ENCODE assay signal across 23 mouse cellular contexts in the genomic region with DNA sequence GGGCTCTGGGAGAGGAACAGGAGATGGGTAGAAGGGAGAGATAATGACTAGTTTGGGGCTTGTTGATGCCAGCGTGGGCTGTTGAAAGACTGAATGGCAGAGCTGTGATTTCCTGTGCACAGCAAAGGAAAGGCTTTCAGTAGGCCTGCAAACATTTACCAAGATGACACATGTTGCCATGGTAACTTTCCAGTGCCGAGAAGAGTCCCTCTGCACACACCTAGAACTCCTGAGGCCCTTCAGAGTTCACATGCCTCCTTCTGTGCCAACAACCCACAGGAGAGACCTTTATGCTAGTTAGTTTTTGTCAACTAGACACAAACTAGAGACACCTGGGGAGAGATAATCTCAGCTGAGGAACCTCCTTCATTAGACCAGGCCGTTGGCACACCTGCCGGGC. TPM values are rescaled to one million over a fixed set of nuclear protein-coding genes. Genes with fewer than 3 reads are reported as not detected.
DNase-seq lines count a peak whose midpoint lies in the region; ATAC-seq and TF ChIP-seq lines count a peak whose summit lies in the region.
"Had no signal": no experiment of that assay in that cellular context is flagged by ENCODE, and none has a peak within 500 bp of the region (broad histone marks: within the 10 kb centered on the region; RNA-seq: fewer than 3 reads in every experiment).

No protein-coding gene starts in this region.

- no peaks in the 10 kb centered on the region for H3K9me3 ChIP-seq in heart, embryonic 12.5 days (replicated peaks)
- no peaks in the 10 kb centered on the region for H3K9me3 ChIP-seq in liver, embryonic 11.5 days (ENCODE audit: control insufficient read depth, low read length)
- H3K9me3 ChIP-seq: embryonic facial prominence, embryonic 12.5 days; forebrain, embryonic 15.5 days; hindbrain, embryonic 13.5 days; limb, embryonic 12.5 days; liver, embryonic 13.5 days; lung, embryonic 15.5 days; megakaryocyte, embryonic 14.5 days had no signal

- H3K27ac ChIP-seq in heart, embryonic 12.5 days (ENCODE audit: poor library complexity, severe bottlenecking), result no peak overlapping the region
- no peak overlapping the region for H3K27ac ChIP-seq in gastrocnemius, adult 2 months
- H3K27ac ChIP-seq in liver, embryonic 11.5 days (ENCODE audit: low read depth, low read length), result no peak overlapping the region
- H3K27ac ChIP-seq: embryonic facial prominence, embryonic 12.5 days; forebrain, embryonic 15.5 days; hindbrain, embryonic 13.5 days; kidney, postnatal 0 days; limb, embryonic 12.5 days; liver, embryonic 13.5 days; lung, embryonic 15.5 days had no signal

- no peak overlapping the region for H3K4me2 ChIP-seq in heart, embryonic 12.5 days
- no peak overlapping the region for H3K4me2 ChIP-seq in liver, embryonic 11.5 days
- H3K4me2 ChIP-seq: embryonic facial prominence, embryonic 12.5 days; forebrain, embryonic 15.5 days; heart, embryonic 11.5 days; hindbrain, embryonic 13.5 days; limb, embryonic 12.5 days; liver, embryonic 13.5 days; lung, embryonic 15.5 days had no signal

- intact Hi-C loops in gastrocnemius, adult 2 months (cut with DNase I), result no loop called here

- peak; percentile 83 for DNase-seq in heart, adult 11 months
- DNase-seq in lung, postnatal 25 days (ENCODE audit: low spot score), result peak; percentile 21
- no peak for DNase-seq in lung, postnatal 4 days
- DNase-seq in CD4-positive helper T cell, adult 2 months (ENCODE audit: low read depth, low spot score), result peak; percentile 71
- no peak for DNase-seq in gastrocnemius, adult 2 months
- DNase-seq in liver, embryonic 11.5 days (ENCODE audit: low spot score), result no peak
- DNase-seq: adrenal gland, adult 8-10 months; cerebellum, adult 9-10 months; heart, postnatal 14 days; kidney, adult 11 months; liver, embryonic 13.5 days; midbrain, embryonic 14.5 days; spleen, adult 18-20 months had no signal

- H3K4me1 ChIP-seq in heart, embryonic 12.5 days (replicated peaks), result peaks cover 66% of the 10 kb centered on the region
- H3K4me1 ChIP-seq in liver, embryonic 11.5 days (replicated peaks; ENCODE audit: control insufficient read depth, insufficient read depth, low read length), result no peaks in the 10 kb centered on the region
- H3K4me1 ChIP-seq: forebrain, embryonic 15.5 days; limb, embryonic 12.5 days; liver, embryonic 13.5 days had no signal

- no peak for TF ChIP-seq CTCF in gastrocnemius, adult 2 months (IDR thresholded peaks at IDR 0.05)

- no peak overlapping the region for H3K9ac ChIP-seq in heart, embryonic 12.5 days
- H3K9ac ChIP-seq in liver, embryonic 11.5 days (ENCODE audit: low read depth, low read length), result no peak overlapping the region
- H3K9ac ChIP-seq: embryonic facial prominence, embryonic 12.5 days; forebrain, embryonic 15.5 days; hindbrain, embryonic 13.5 days; limb, embryonic 12.5 days; liver, embryonic 13.5 days; lung, embryonic 15.5 days had no signal

- 68% methylated on average over 4 of the region's 4 CpGs for WGBS in heart, embryonic 12.5 days
- 73% methylated on average over 4 of the region's 4 CpGs for WGBS in liver, embryonic 11.5 days

- no peaks in the 10 kb centered on the region for H3K27me3 ChIP-seq in heart, embryonic 12.5 days (replicated peaks)
- H3K27me3 ChIP-seq in liver, embryonic 11.5 days (replicated peaks; ENCODE audit: control insufficient read depth, insufficient read depth, low read length), result no peaks in the 10 kb centered on the region
- H3K27me3 ChIP-seq: embryonic facial prominence, embryonic 12.5 days; forebrain, embryonic 15.5 days; hindbrain, embryonic 13.5 days; limb, embryonic 12.5 days; liver, embryonic 13.5 days; lung, embryonic 15.5 days; megakaryocyte, embryonic 14.5 days had no signal

- no peaks in the 10 kb centered on the region for H3K36me3 ChIP-seq in heart, embryonic 12.5 days
- H3K36me3 ChIP-seq in liver, embryonic 11.5 days (ENCODE audit: control insufficient read depth, insufficient read depth, low read length), result no peaks in the 10 kb centered on the region
- H3K36me3 ChIP-seq: embryonic facial prominence, embryonic 12.5 days; forebrain, embryonic 15.5 days; hindbrain, embryonic 13.5 days; limb, embryonic 12.5 days; liver, embryonic 13.5 days; lung, embryonic 15.5 days had no signal

- no peak for ATAC-seq in heart, embryonic 12.5 days (ENCODE audit: insufficient number of reproducible peaks, low FRiP score)
- peak; percentile 65 for ATAC-seq in activated CD4-positive, CD25-positive, alpha-beta regulatory T cell, adult 4 months
- ATAC-seq in liver, embryonic 11.5 days (replicated peaks; ENCODE audit: low FRiP score), result no peak
- ATAC-seq: forebrain, embryonic 15.5 days had no signal

- no peak overlapping the region for H3K4me3 ChIP-seq in heart, embryonic 12.5 days
- H3K4me3 ChIP-seq in gastrocnemius, adult 2 months, result no peak overlapping the region
- no peak overlapping the region for H3K4me3 ChIP-seq in liver, embryonic 11.5 days (ENCODE audit: low read depth, low read length)
- H3K4me3 ChIP-seq: embryonic facial prominence, embryonic 12.5 days; forebrain, embryonic 15.5 days; hindbrain, embryonic 13.5 days; limb, embryonic 12.5 days; liver, embryonic 13.5 days; lung, embryonic 15.5 days; megakaryocyte, embryonic 14.5 days had no signal

RNA-seq across cellular contexts. Expression of a gene that starts 53.9 kb away (rescaled TPM):
- 23.8 and 29.6 TPM in 2 replicates for polyA plus RNA-seq in heart, embryonic 12.5 days (2016; fragmentation: Nextera tagmentation; extraction: Ambion mirVana)
- 1 to 10 TPM; 1.7 to 5.6 TPM for polyA plus RNA-seq in activated CD4-positive, CD25-positive, alpha-beta regulatory T cell, adult 4 months (2017; shearing (Covaris generic))
- total RNA-seq in gastrocnemius, adult 2 months (2021), result 1 to 10 TPM; 7.1 to 7.5 TPM
- 16.1 TPM in 2 replicates for polyA plus RNA-seq in liver, embryonic 11.5 days (2014; fragmentation: Nextera tagmentation; extraction: Ambion mirVana)

Comparison
In these comparisons a context has a peak if more than half of its experiments do, and no peak if none do; other contexts are left out.
1. DNase-seq: peak in heart, adult 11 months (single experiment), lung, postnatal 25 days (single experiment) and CD4-positive helper T cell, adult 2 months (single experiment); none in lung, postnatal 4 days (0 of 2), gastrocnemius, adult 2 months (single experiment) and liver, embryonic 11.5 days (single experiment).